Mouse (Mus musculus): ENCODE results near the gene Olfr543.
"Not testable (repeated sequence)": the region's sequence is repeated elsewhere in the genome, so short reads cannot be mapped to it uniquely, and the experiment has no call there.

Gene Olfr543

GRCm38 (mm10) chr7:102481579-102481978 lies at the start of gene Olfr543:
Gene Olfr543, minus strand, starts transcription at chr7:102481679.
- DNase-seq: no peak

- DNase-seq: no peak
Measured at GRCm38 (mm10) chr7:102529052-102529451, 47.6 kb upstream of the Olfr543 start.

DNA sequence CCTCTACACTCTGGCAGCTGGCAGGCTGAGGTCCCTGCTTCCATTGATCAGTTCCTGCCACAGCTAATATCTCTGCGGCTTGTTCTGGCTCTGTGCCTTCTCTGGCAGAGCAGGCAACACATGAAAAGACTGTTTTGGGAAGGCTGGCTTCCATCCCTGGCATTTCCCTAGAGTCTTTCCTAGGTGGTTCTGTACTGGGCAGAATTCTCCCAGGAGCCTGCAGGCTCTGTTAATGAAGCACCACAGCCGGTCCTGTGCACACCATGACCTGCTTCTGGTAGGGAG lies 35.5 kb upstream of the Olfr543 start:
- no peak for DNase-seq

DNA sequence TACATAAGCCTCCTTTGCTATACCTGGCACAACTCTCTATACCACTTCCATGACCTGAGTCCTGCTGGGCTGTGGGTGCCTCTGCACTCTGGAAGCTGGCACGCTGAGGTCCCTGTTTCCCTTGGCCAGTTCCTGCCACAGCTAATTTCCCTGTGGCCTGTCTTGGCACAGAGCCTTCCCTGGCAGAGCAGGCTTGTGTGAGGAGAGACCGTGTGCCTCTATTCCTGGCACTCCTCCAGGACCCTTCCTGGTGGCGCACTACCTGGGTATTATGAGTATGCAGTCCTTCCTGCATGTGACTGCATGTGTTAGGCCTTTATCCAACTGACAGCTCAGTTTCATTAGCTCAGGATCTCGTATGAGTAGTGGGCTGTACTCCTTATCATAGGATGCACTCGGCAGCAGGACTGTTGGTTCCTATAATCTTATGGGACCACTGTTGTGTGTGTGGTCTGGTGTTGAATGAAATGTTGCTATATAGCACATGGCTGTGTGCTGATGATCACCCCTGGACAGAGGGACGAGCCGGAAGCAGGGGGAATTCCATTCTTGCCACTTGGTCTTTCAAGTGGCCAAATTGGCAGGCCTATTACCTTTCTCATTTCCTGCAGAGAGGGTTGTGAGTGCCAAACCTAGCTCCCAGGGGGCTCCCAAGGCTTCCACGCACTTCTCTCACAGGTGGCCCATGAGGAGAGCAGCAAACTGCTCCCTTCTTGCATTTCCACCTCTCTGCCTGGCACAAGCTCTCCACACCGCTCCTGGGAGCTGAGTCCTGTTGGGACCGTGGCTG lies 35.0 kb upstream of the Olfr543 start:
- DNase-seq: peak; percentile 9 to 11

DNA sequence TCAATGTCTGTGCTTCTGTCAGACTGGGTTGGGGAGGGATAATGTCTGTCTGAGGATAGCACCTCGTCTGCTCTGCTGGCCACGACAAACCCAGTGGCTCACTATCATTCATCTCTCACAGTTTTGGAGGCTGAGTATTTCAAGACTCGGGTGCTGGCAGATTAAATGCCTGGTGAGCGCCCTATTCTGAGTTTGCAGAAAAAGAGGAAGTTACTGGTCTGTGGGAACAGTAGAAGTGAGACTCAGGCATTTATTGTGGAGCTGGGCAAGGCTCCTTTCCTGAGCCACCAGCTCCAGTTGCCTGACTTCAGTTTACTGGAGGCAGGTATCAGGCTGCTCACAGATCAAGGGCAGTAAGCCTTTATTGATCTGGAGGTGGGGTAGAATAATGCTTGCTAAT lies 32.7 kb upstream of the Olfr543 start:
- no peak for DNase-seq

GRCm38 (mm10) chr7:102512814-102513435 lies 31.4 kb upstream of the Olfr543 start:
- DNase-seq: peak; percentile 73 to 74

- no peak for DNase-seq
Measured at GRCm38 (mm10) chr7:102511927-102512326, 30.4 kb upstream of the Olfr543 start.

DNA sequence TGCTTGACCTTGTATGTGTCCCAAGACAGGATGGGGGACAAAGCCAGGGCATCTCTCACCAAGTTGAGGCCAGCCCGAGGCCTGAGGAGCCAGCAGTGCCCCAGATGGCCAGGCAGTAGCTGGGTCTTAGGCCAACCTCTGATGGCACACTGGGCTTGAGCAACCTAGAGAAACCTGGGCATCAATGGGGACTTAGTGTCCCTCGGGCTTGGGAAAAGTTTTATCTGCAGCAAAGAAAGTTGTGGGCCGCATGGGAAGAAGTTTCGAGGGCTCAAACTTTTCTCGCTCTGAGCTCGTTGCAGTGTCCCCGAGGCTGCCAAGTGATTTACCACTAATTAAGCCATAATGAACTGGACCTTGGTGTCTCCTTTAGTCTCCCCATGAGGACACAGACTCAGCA lies 28.2 kb upstream of the Olfr543 start:
- DNase-seq: no peak

GRCm38 (mm10) chr7:102508666-102509065 lies 27.2 kb upstream of the Olfr543 start:
- no peak for DNase-seq

DNA sequence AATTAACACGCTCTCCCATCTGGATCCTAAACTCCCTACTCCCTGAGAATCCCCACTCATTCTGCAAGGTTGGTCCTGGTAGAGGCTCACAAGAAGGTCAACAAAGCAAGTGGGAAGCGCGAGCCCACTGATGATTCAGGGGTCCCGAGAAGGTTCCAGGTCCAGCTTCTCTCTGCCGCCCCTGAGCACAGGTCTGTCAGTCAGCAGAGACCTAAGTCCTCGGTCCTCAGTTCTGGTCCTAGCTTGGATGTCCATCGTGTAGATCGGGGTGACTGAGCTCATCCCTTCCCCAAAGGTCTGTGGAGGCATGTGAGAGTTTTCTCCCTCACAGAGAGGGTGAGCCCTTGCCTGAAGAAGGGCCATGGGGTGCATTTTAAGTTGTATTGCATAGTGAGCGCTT lies 26.6 kb upstream of the Olfr543 start:
- DNase-seq: no peak

DNA sequence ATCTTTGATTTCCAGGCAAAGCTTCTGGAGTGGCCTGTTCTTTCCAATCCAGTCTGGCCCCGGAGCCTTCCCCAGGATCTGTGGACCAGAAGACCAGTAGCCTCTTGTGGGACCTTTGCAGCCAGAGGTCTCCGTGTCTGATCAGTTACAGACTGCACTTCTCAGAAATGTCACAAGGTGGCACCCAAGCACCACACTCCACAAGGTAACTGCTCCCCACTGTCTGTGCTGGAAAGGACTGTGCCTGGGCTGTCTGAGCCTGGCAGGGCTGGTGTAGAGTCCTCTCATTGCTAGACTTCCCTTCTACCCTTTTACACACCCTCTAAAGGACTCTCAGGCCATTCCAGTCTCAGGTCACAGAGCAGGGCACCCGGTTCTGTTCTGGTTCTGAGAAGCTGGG lies 25.4 kb upstream of the Olfr543 start:
- peak; percentile 59 to 71 for DNase-seq

- no peak for DNase-seq
Measured at GRCm38 (mm10) chr7:102501986-102502385, 20.5 kb upstream of the Olfr543 start.

GRCm38 (mm10) chr7:102499473-102499872 lies 18.0 kb upstream of the Olfr543 start, which contains the start of gene Olfr545:
Gene Olfr545, minus strand, starts transcription at chr7:102499573.
- DNase-seq: no peak

- DNase-seq: not testable (repeated sequence)
Measured at GRCm38 (mm10) chr7:102494416-102494815, 12.9 kb upstream of the Olfr543 start.

- no peak for DNase-seq
Measured at GRCm38 (mm10) chr7:102488161-102488560, 6.7 kb upstream of the Olfr543 start, which contains the start of gene Olfr544. Gene Olfr544, minus strand, starts transcription at chr7:102488313.

DNA sequence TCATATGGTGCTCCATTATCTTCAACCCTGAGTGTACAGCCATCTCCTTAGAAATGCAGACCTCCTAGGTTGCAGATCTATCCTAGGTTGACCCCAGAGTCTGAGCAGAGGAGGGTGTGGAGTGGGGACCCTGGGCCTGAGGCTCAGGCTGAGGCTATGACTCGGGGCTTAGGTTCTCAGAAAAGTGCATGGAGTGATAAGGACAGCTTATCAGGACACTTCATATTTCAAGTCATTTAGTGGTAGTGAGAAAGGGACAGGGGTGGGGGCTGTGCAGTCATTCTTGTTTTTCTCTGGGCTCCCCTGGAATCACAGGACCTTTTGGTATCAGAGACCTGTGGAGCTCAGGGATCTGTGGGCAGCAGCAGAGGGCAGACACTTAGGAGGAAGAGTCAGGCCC lies 4.6 kb upstream of the Olfr543 start:
- DNase-seq: no peak

GRCm38 (mm10) chr7:102484766-102485165 lies 3.3 kb upstream of the Olfr543 start:
- not testable (repeated sequence) for DNase-seq

GRCm38 (mm10) chr7:102483665-102484064 lies 2.2 kb upstream of the Olfr543 start:
- DNase-seq: no peak

- DNase-seq: no peak
Measured at GRCm38 (mm10) chr7:102480821-102481220, 658 bp downstream of the Olfr543 start.

DNA sequence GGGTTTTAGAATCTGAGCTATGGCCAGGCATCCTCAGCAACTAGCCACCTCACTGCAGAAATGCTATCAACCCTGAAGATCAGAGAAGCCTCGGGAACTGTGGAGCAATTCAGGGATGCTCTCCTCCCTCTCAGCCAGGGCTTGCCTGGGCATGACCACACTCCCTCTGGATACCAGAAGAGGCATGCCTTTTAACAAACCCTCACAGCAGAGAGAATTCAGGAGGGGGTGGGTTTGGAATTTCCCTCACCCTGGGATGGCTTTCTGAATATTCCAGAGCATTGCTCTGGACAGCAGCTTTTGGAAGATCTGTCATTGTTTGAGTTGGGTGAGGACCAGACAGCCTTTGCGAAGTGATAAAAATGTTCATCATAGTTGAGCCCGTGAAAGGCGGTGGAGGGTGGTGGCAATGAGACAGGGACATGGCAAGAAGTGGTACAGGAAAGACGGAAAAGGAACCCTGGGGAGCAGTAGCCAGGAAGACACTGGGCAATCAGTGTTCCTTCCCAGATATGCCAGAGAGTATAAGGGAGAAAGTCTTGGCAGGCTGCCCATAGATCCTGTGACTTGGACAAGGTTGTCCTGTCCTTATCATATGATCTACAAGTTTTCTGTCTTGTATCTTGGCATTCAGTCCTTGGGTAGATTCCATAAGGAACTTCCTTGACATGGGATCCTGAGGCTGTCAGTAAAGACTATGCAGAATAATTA lies 2.0 kb downstream of the Olfr543 start:
- peak; percentile 34 to 53 for DNase-seq

DNA sequence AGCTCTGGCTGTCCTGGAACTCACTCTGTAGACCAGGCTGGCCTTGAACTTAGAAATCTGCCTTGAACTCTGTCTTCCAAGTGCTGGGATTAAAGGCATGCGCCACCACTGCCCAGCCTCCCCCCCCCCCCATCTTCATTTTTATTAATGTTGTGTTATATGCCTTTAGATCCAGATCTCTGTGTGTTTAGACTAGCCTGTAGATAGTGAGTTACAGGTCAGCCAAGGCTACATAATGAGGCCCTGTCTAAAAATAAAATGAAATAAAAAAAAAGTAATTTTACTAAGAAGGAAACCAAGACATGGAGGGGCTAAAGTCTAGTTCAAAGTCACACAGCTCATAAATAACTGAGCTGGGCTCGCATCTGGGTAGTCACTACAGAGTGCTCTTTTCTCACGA lies 2.6 kb downstream of the Olfr543 start:
- DNase-seq: no peak

GRCm38 (mm10) chr7:102478425-102478824 lies 3.1 kb downstream of the Olfr543 start:
- DNase-seq: no peak

DNA sequence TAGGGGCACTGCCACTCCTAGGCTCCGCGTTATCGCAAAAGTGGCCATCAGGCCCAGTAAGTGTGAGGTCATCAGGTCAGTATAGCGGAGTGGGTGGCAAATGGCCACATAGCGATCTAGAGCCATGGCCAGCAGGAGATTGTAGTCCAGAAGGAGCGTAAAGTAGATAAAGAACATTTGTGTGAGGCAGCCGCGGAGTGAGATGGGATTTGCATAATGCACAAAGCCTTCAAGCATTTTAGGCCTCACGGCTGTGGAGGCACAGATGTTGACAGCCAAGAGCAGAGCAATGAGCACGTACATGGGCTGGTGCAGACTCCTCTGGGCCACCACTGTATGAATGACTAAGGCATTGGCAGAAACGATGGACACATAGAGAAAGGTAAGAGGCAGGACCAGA lies 4.1 kb downstream of the Olfr543 start:
- DNase-seq: no peak

DNA sequence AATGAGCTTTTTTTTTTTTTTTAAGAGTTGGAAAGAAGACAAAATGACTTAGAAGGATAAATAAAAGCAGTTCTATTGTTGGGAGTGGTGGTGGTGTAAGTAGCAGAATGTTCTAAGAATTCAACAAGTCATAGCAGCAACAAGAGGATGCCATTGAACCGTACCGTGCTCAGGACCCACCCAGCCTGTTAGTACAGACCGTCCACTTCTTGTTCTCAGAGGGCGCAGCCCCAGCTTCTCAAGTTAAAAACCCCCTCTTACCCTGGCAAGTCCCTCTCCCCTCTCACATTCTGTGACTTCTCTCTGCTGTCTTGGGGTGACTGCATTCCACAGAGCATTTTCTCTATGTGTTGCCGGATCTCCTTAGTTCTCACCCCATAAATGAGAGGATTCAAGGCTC lies 4.9 kb downstream of the Olfr543 start:
- DNase-seq: no peak

Measured in lung, adult 18-20 months (tissue).